Mouse (Mus musculus): ENCODE data around the gene Ift46. TPM values are rescaled to one million over a fixed set of nuclear protein-coding genes. Genes with fewer than 3 reads are reported as not detected.
A peak's percentile ranks its signal among the peaks of the same experiment; 100 is the strongest.
"Not testable (repeated sequence)": the region's sequence is repeated elsewhere in the genome, so short reads cannot be mapped to it uniquely, and the experiment has no call there.

The Ift46 gene
- polyA plus RNA-seq, 1 experiment from 2014 or later, result 152 TPM

DNA sequence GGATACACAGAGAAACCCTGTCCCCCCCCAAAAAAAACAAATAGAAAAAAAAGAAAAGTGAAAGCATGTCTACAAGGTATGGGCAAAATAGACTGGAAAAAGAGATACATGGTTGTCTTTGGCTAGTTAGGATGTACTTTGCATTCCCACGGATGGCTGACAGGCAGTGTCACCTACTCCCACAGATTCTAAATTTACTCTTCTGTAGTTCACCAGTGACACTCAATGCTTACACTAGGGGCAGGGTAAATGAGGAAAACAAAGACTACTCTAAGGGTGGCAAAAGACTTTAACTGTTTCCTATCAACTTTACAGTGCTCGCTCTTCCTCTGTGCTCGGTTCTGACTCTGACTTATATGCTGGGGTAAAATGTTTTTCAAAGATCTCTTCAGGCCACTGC is 21.0 kb upstream of the Ift46 start:
- Histone ChIP-seq H3K36me3 (ENCODE audit: control insufficient read depth, insufficient read depth, low read length) (peaks cover 28% of the 10 kb centered on the region), H3K4me1 (ENCODE audit: control insufficient read depth, insufficient read depth, low read length) (no peaks in the 10 kb centered on the region), H3K4me3 (ENCODE audit: low read depth, low read length) (no peak overlapping the region), H3K27ac (replicated peaks; ENCODE audit: low read depth, low read length) (no peak overlapping the region), H3K4me2 (ENCODE audit: low read depth, severe bottlenecking) (no peak overlapping the region), H3K9me3 (ENCODE audit: control insufficient read depth, low read length) (no peaks in the 10 kb centered on the region), H3K27me3 (ENCODE audit: control insufficient read depth, insufficient read depth, low read length) (no peaks in the 10 kb centered on the region), H3K9ac (ENCODE audit: low read length) (no peak overlapping the region)
- DNase-seq (ENCODE audit: low spot score) (no peak), ATAC-seq (ENCODE audit: insufficient number of reproducible peaks, low FRiP score, low TSS enrichment, low read depth) (no peak)
- 91% methylated on average over 3 of the region's 3 CpGs for WGBS

GRCm38 (mm10) chr9:44747341-44747740 is 20.4 kb upstream of the Ift46 start:
- 98% methylated on average over 3 of the region's 3 CpGs for WGBS

GRCm38 (mm10) chr9:44748473-44748872 is 19.2 kb upstream of the Ift46 start:
- Histone ChIP-seq H3K9me3 (ENCODE audit: control insufficient read depth, low read length) (no peaks in the 10 kb centered on the region), H3K27me3 (ENCODE audit: control insufficient read depth, insufficient read depth, low read length) (no peaks in the 10 kb centered on the region), H3K9ac (ENCODE audit: low read length) (no peak overlapping the region), H3K4me3 (ENCODE audit: low read depth, low read length) (no peak overlapping the region), H3K4me1 (ENCODE audit: control insufficient read depth, insufficient read depth, low read length) (no peaks in the 10 kb centered on the region), H3K27ac (replicated peaks; ENCODE audit: low read depth, low read length) (no peak overlapping the region), H3K36me3 (ENCODE audit: control insufficient read depth, insufficient read depth, low read length) (peaks cover 33% of the 10 kb centered on the region), H3K4me2 (ENCODE audit: low read depth, severe bottlenecking) (no peak overlapping the region)
- WGBS, result 95% methylated on average over 7 of the region's 7 CpGs
- ATAC-seq (ENCODE audit: insufficient number of reproducible peaks, low FRiP score, low TSS enrichment, low read depth), result no peak
- DNase-seq (ENCODE audit: low spot score), result no peak

More at GRCm38 (mm10) chr9:44747341-44747740, 20.4 kb upstream of the Ift46 start:
- DNase-seq (ENCODE audit: low spot score) (no peak), ATAC-seq (ENCODE audit: insufficient number of reproducible peaks, low FRiP score, low TSS enrichment, low read depth) (no peak)
- Histone ChIP-seq H3K9ac (ENCODE audit: low read length) (no peak overlapping the region), H3K27me3 (ENCODE audit: control insufficient read depth, insufficient read depth, low read length) (no peaks in the 10 kb centered on the region), H3K27ac (replicated peaks; ENCODE audit: low read depth, low read length) (no peak overlapping the region), H3K4me3 (ENCODE audit: low read depth, low read length) (no peak overlapping the region), H3K4me2 (ENCODE audit: low read depth, severe bottlenecking) (no peak overlapping the region), H3K9me3 (ENCODE audit: control insufficient read depth, low read length) (no peaks in the 10 kb centered on the region), H3K4me1 (ENCODE audit: control insufficient read depth, insufficient read depth, low read length) (no peaks in the 10 kb centered on the region), H3K36me3 (ENCODE audit: control insufficient read depth, insufficient read depth, low read length) (peaks cover 32% of the 10 kb centered on the region)

DNA sequence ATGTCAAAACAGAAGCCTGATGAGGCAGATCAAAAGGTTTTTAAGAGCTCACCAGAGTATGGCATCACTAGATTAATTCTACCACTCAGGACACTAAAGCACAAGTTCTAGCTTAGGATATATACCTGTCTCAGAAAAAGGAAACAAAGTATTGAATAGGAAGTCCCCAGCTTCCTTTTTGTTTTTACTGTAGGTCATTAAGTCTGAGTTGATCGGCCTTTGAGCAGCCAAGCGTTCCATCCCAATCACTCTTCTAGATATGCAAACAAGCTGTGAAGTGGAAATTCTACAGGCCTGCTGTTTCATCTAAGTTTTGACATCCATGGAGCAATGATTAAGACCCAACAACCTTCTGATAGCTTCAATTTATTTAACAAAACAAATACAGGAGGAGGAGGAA is 6.8 kb upstream of the Ift46 start:
- no peaks in the 10 kb centered on the region for H3K27me3 ChIP-seq (ENCODE audit: control insufficient read depth, insufficient read depth, low read length)
- no peaks in the 10 kb centered on the region for H3K9me3 ChIP-seq (ENCODE audit: control insufficient read depth, low read length)
- WGBS, result 92% methylated on average over 2 of the region's 2 CpGs
- no peak overlapping the region for H3K27ac ChIP-seq (replicated peaks; ENCODE audit: low read depth, low read length)
- peaks cover 12% of the 10 kb centered on the region for H3K36me3 ChIP-seq (ENCODE audit: control insufficient read depth, insufficient read depth, low read length)
- H3K4me3 ChIP-seq (ENCODE audit: low read depth, low read length), result no peak overlapping the region
- no peak overlapping the region for H3K4me2 ChIP-seq (ENCODE audit: low read depth, severe bottlenecking)
- no peak for DNase-seq (ENCODE audit: low spot score)
- no peak for ATAC-seq (ENCODE audit: insufficient number of reproducible peaks, low FRiP score, low TSS enrichment, low read depth)
- no peaks in the 10 kb centered on the region for H3K4me1 ChIP-seq (ENCODE audit: control insufficient read depth, insufficient read depth, low read length)
- no peak overlapping the region for H3K9ac ChIP-seq (ENCODE audit: low read length)

DNA sequence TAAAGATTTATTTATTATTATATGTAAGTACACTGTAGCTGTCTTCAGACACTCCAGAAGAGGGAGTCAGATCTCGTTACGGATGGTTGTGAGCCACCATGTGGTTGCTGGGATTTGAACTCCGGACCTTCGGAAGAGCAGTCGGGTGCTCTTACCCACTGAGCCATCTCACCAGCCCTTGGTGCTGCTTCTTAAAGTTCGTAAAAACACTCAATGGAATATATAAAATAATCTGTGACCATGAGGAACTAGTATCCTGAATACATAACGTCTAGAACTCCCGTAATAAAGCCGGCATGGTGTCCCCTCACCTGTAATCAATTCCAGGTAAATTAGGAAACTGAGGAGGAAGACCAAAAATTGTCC is 304 bp downstream of the Ift46 start:
- not testable (repeated sequence) for H3K9me3 ChIP-seq (ENCODE audit: control insufficient read depth, low read length); H3K4me2 ChIP-seq (ENCODE audit: low read depth, severe bottlenecking); DNase-seq (ENCODE audit: low spot score); ATAC-seq (ENCODE audit: insufficient number of reproducible peaks, low FRiP score, low TSS enrichment, low read depth); H3K4me1 ChIP-seq (ENCODE audit: control insufficient read depth, insufficient read depth, low read length); H3K36me3 ChIP-seq (ENCODE audit: control insufficient read depth, insufficient read depth, low read length); H3K9ac ChIP-seq (ENCODE audit: low read length); H3K27ac ChIP-seq (replicated peaks; ENCODE audit: low read depth, low read length); H3K27me3 ChIP-seq (ENCODE audit: control insufficient read depth, insufficient read depth, low read length)
- WGBS, result 49% methylated on average over 7 of the region's 9 CpGs
- peak overlapping the region; percentile 10; the same call in 1 of the 2 replicates for H3K4me3 ChIP-seq (ENCODE audit: low read depth, low read length)

DNA sequence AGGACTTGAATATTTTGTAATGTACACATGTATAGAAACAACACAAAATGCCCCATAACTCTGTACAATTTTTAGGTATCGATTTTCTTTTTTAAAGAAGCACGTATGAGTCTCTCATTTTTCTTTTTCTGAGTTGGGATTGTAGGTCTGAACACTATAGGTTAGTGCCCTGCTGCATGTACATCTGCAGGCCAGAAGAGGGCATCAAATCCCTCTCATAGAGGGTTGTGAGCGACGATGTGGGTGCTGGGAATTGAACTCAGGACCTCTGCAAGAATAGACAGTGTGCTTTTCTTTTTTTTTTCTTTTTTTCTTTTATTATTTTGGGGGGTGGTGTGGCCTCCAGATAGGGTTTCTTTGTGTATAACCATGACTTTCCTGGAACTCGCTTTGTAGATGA is 3.7 kb downstream of the Ift46 start:
- Histone ChIP-seq H3K9ac (ENCODE audit: low read length) (no peak overlapping the region), H3K9me3 (ENCODE audit: control insufficient read depth, low read length) (no peaks in the 10 kb centered on the region), H3K4me2 (ENCODE audit: low read depth, severe bottlenecking) (no peak overlapping the region), H3K27ac (replicated peaks; ENCODE audit: low read depth, low read length) (no peak overlapping the region), H3K36me3 (ENCODE audit: control insufficient read depth, insufficient read depth, low read length) (no peaks in the 10 kb centered on the region), H3K4me1 (ENCODE audit: control insufficient read depth, insufficient read depth, low read length) (peaks cover 2% of the 10 kb centered on the region; the same call in 1 of the 2 replicates), H3K4me3 (ENCODE audit: low read depth, low read length) (no peak overlapping the region), H3K27me3 (ENCODE audit: control insufficient read depth, insufficient read depth, low read length) (no peaks in the 10 kb centered on the region)
- DNase-seq (ENCODE audit: low spot score) (no peak), ATAC-seq (ENCODE audit: insufficient number of reproducible peaks, low FRiP score, low TSS enrichment, low read depth) (no peak)
- 95% methylated on average over 5 of the region's 5 CpGs for WGBS

DNA sequence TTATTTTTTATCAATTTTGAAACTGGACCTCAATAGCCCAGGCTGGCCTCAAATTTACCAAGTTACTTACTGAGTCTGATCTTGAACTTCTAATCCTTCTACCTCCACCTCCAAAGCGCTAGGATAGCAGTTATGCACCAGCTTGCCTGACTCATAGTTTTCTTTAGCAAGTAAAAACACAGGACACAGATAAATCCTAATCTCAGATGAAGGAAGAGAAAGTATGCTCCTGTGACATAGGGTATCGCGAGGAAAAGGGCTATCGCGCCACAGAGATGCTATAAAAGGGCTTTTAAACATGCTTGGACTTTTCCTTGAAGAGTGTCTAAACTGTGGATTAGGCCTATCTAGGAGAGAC is 4.7 kb downstream of the Ift46 start:
- H3K9ac ChIP-seq (ENCODE audit: low read length), result no peak overlapping the region; the same call in 1 of the 2 replicates
- ATAC-seq (ENCODE audit: insufficient number of reproducible peaks, low FRiP score, low TSS enrichment, low read depth), result no peak
- H3K27ac ChIP-seq (replicated peaks; ENCODE audit: low read depth, low read length), result no peak overlapping the region
- peaks cover 2% of the 10 kb centered on the region; the same call in 1 of the 2 replicates for H3K4me1 ChIP-seq (ENCODE audit: control insufficient read depth, insufficient read depth, low read length)
- peak overlapping the region; percentile 74; the same call in 1 of the 2 replicates for H3K4me3 ChIP-seq (ENCODE audit: low read depth, low read length)
- no peak for DNase-seq (ENCODE audit: low spot score)
- 23% methylated on average over 5 of the region's 5 CpGs for WGBS
- no peaks in the 10 kb centered on the region for H3K27me3 ChIP-seq (ENCODE audit: control insufficient read depth, insufficient read depth, low read length)
- no peaks in the 10 kb centered on the region for H3K36me3 ChIP-seq (ENCODE audit: control insufficient read depth, insufficient read depth, low read length)
- H3K9me3 ChIP-seq (ENCODE audit: control insufficient read depth, low read length), result no peaks in the 10 kb centered on the region
- no peak overlapping the region for H3K4me2 ChIP-seq (ENCODE audit: low read depth, severe bottlenecking)

DNA sequence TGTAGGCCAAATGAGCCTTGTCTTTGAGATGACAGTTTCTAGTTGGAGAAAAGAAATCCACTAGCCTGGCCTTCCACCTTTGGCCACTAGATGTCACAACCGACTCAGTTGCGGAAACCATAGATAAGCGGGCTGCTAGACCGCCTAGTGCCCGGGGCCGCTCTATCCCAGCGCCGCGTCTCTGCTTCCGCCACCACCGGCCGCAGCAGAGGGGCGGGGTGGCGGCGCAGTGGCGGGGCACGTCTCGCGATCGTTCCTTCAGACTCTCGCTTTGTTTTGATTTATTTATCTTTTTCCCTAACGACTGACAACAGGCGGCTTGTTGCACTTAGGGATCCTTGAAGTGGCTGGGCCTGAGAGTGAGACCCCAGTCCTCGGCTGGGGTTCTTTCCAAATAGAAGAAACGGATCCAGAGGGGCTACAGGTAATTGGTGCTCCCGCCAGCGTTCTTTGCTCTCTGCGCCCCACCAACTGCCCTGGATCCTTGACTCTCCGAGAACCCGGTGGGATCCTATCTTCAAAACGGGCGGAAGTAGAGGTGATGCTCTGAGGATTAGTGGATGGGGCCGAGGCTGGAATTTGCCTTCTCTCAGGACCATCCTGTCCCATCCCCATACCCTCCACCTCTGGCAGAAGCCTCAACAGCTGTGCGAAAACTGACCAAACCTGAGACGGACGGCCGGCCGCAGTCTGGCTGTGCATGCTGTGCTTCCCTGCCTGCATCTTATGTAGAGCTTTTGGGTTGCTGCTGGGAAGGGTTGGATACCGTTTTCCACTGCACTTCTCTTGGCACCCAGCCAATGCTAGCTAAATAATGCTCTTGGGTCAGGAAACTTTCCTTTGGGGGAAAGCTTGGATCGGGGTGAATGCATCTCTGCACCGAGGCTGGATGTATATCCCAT is 5.3 kb downstream of the Ift46 start:
- ATAC-seq (ENCODE audit: insufficient number of reproducible peaks, low FRiP score, low TSS enrichment, low read depth) (peak; percentile 98), DNase-seq (ENCODE audit: low spot score) (peak; percentile 96)
- H3K9me3 ChIP-seq (ENCODE audit: control insufficient read depth, low read length), result no peaks in the 10 kb centered on the region
- peak overlapping the region; percentile 25; the same call in 1 of the 2 replicates for H3K27ac ChIP-seq (replicated peaks; ENCODE audit: low read depth, low read length)
- peaks cover 2% of the 10 kb centered on the region; the same call in 1 of the 2 replicates for H3K4me1 ChIP-seq (ENCODE audit: control insufficient read depth, insufficient read depth, low read length)
- peak overlapping the region; percentile 74 for H3K4me3 ChIP-seq (ENCODE audit: low read depth, low read length)
- no peaks in the 10 kb centered on the region for H3K36me3 ChIP-seq (ENCODE audit: control insufficient read depth, insufficient read depth, low read length)
- peak overlapping the region; percentile 75 for H3K9ac ChIP-seq (ENCODE audit: low read length)
- WGBS, result under 1% methylated on average over 41 of the region's 41 CpGs
- peak overlapping the region; percentile 79 for H3K4me2 ChIP-seq (ENCODE audit: low read depth, severe bottlenecking)
- no peaks in the 10 kb centered on the region for H3K27me3 ChIP-seq (ENCODE audit: control insufficient read depth, insufficient read depth, low read length)
